Mouse (Mus musculus): ENCODE measurements at regions not wholly inside any gene's neighbourhood (a gene's known extent, or its start where the extent isn't known, plus 50 kb on each side); places are given as distances from the start of the nearest gene placed in this dataset.

DNA sequence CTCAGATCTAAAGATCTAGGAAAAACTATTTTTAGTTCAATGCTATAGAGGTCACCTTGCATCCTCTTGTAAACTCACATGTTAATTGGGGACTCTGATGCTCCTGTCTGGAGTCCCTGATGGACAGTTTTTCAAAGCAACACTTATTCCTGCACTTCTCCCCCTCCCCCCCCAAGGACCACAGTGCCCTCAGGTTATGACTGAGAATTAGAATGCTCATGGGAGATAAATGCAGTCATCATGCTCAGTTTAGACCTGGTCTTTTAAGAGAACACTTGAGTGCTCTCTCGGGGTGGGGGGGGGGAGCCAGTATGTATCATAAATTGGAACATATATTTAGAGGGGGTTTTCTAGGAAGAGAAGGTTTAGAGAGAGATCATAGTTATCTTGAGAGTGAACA is 58.0 kb upstream of the Ado start:
- no peak for DNase-seq (ENCODE audit: low spot score)

DNA sequence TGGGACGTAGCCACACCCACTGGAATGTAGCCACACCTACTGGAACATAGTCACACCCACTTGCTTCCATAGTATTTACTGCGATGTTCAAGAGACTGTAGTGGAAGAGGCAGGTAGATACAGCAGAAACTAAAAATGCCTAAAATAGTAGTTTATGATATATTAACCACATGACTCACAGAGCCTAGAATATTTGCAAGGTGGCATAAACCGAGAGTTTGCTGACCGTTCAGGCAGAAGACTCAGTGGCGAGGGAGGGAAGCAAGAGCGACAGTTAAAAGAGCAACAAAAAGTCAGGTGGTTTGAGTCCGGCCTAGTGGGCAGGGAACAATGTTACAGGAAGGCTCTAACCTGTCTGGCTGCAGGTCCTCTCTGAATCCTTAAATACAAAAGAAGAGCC is 50.6 kb upstream of the Ado start:
- no peak for DNase-seq (ENCODE audit: low spot score)

DNA sequence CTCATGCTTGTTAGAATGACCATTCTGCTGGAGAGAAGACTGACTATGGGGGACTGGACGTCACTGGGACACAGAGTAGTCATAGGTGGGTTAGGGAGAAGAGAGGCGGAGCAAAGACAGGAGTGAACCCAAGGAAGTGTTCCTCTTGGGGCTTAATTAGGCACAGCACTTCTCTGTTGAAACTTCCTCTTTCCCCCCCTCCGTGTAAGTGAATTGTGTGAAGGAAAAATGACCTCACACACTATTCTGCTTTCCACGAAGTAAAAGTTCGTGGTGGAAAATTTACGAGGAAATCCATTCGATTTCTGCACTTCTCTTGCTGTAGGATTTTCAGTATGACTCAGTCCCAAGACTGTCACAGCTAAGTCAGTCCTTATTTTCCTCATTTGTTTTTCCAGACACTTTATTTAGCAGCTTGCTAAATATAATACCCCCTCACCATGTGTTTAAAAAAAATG is 49.9 kb upstream of the Ado start:
- no peak for DNase-seq (ENCODE audit: low spot score)
